Mouse (Mus musculus) cortical plate, adult 2 months (tissue): ENCODE results near the gene 2610301B20Rik.

ENCODE experiments used
- CTCF ChIP-seq: fragments of 200-500 bp; IDR thresholded peaks from 2 replicates; pipeline ENCODE4 v1.5.1; 2011; ENCODE audit warnings: mild to moderate bottlenecking, control low read depth, low read length; ENCODE audit not compliant: insufficient read depth; ENCODE audit errors: extremely low read depth
- POLR2A ChIP-seq: fragments of 200-500 bp; IDR thresholded peaks from 2 replicates; pipeline ENCODE4 v1.6.1; 2011; ENCODE audit warnings: mild to moderate bottlenecking, low read length, control low read depth; ENCODE audit not compliant: insufficient read depth; ENCODE audit errors: extremely low read depth

DNA sequence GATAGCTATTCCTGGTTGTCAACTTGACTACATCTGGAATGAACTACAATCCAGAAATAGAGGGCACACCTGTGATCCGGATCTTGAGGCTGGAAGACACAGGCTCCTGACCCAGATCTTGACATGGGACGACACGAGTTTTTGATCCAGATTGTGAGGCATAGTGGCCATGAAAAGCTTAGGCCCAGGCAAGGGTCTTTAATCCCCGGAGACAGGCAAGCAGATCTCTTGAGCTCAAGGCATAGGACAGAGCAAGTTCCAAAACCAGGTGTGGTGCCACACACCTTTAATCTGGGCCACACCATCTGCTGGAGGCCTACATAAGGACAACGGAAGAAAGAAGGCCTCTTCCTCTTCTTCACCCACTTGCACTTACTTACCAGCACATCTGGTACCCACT, 50.2 kb downstream of the 2610301B20Rik start:
- TF ChIP-seq CTCF = no peak
- no peak for TF ChIP-seq POLR2A
